Mouse (Mus musculus) myocyte (in vitro differentiated cells): ENCODE data around the gene Rbm33. TPM values are rescaled to one million over a fixed set of nuclear protein-coding genes. Genes with fewer than 3 reads are reported as not detected.

ENCODE experiments used
- H3K27me3 ChIP-seq: one replicate; pipeline ENCODE4 v1.6.1; 2011; ENCODE audit not compliant: control insufficient read depth, insufficient read depth, insufficient read length
- H3K36me3 ChIP-seq: one replicate; pipeline ENCODE4 v1.6.1; 2011; ENCODE audit not compliant: control insufficient read depth, insufficient read depth
- H3K4me2 ChIP-seq: one replicate; pipeline ENCODE4 v1.6.1; 2011; ENCODE audit warnings: low read depth, control low read depth
- H3K4me3 ChIP-seq: one replicate; pipeline ENCODE4 v1.5.1; 2011; ENCODE audit warnings: mild to moderate bottlenecking, control low read depth, moderate library complexity
- H3K79me2 ChIP-seq: one replicate; pipeline ENCODE4 v1.6.1; 2011; ENCODE audit not compliant: control insufficient read depth, insufficient read depth
- H3ac ChIP-seq: one replicate; pipeline ENCODE4 v1.6.1; 2011; ENCODE audit not compliant: control insufficient read depth, insufficient read length
- CEBPB ChIP-seq: IDR thresholded peaks from 2 replicates; pipeline ENCODE4 v1.6.1; 2011; ENCODE audit warnings: mild to moderate bottlenecking, moderate library complexity; ENCODE audit not compliant: poor library complexity, insufficient read depth, severe bottlenecking
- E2F4 ChIP-seq: IDR thresholded peaks from one replicate; pipeline ENCODE4 v1.6.1; 2011; ENCODE audit warnings: mild to moderate bottlenecking, control low read depth, moderate library complexity; ENCODE audit not compliant: insufficient read depth
- MAX ChIP-seq: IDR thresholded peaks from one replicate; pipeline ENCODE4 v1.6.1; 2011; ENCODE audit warnings: low read depth, mild to moderate bottlenecking, control low read depth
- MYOD1 ChIP-seq, 3 experiments: IDR thresholded peaks; one replicate each; pipeline ENCODE4 v1.6.1; 2011; ENCODE audit warnings: control low read depth in 2 of 3, low read depth in 2 of 3, mild to moderate bottlenecking in 2 of 3, moderate library complexity in 1 of 3; ENCODE audit not compliant: insufficient read length in 2 of 3, control insufficient read depth in 1 of 3
- MYOG ChIP-seq, 3 experiments: IDR thresholded peaks; one replicate each; pipeline ENCODE4 v1.6.1; 2011; ENCODE audit warnings: control low read depth in 2 of 3, low read depth in 2 of 3, mild to moderate bottlenecking in 2 of 3; ENCODE audit not compliant: insufficient read length in 2 of 3, control insufficient read depth in 1 of 3, insufficient read depth in 1 of 3
- POLR2A ChIP-seq: IDR thresholded peaks from one replicate; pipeline ENCODE4 v1.6.1; 2011; ENCODE audit warnings: low read depth, mild to moderate bottlenecking, control low read depth, moderate library complexity; ENCODE audit not compliant: insufficient read length
- POLR2AphosphoS2 ChIP-seq: IDR thresholded peaks from one replicate; pipeline ENCODE4 v1.6.1; 2011; ENCODE audit warnings: low read depth, control low read depth; ENCODE audit not compliant: insufficient read length
- REST ChIP-seq: IDR thresholded peaks from one replicate; pipeline ENCODE4 v1.6.1; 2011; ENCODE audit warnings: mild to moderate bottlenecking, control low read depth, moderate library complexity; ENCODE audit not compliant: insufficient read depth, insufficient read length
- SRF ChIP-seq: IDR thresholded peaks from one replicate; pipeline ENCODE4 v1.6.1; 2011; ENCODE audit warnings: low read depth; ENCODE audit not compliant: control insufficient read depth, insufficient read length
- TCF12 ChIP-seq: IDR thresholded peaks from one replicate; pipeline ENCODE4 v1.6.1; 2011; ENCODE audit warnings: mild to moderate bottlenecking, control low read depth; ENCODE audit not compliant: poor library complexity, insufficient read depth, severe bottlenecking
- TCF3 ChIP-seq: IDR thresholded peaks from one replicate; pipeline ENCODE4 v1.6.1; 2011; ENCODE audit warnings: low read depth, control low read depth; ENCODE audit not compliant: insufficient read length
- USF1 ChIP-seq: IDR thresholded peaks from one replicate; pipeline ENCODE4 v1.6.1; 2011; ENCODE audit warnings: low read depth, mild to moderate bottlenecking, control low read depth, moderate library complexity
- polyA plus RNA-seq: library from polyadenylated mRNA; unstranded; fragments of >200 nt; fragmentation: generic; extraction: Trizol; gene quantifications from one replicate; pipeline ENCODE4 v1.2.1, GENCODE M21; 2012; ENCODE audit warnings: missing spikeins

Gene Rbm33
- polyA plus RNA-seq, 1 experiment: 11.7 TPM

- Histone ChIP-seq H3K4me3 (no peak overlapping the region), H3ac (no peak overlapping the region), H3K27me3 (no peaks in the 10 kb centered on the region), H3K4me2 (no peak overlapping the region), H3K79me2 (peaks cover 100% of the 10 kb centered on the region), H3K36me3 (peaks cover 3% of the 10 kb centered on the region)
- TF ChIP-seq SRF: no peak
- no peak for TF ChIP-seq TCF3
- no peak for TF ChIP-seq CEBPB
- no peak for TF ChIP-seq POLR2AphosphoS2
- no peak for TF ChIP-seq E2F4
- no peak for TF ChIP-seq MYOD1 (IDR thresholded peaks at IDR 0.05; ENCODE audit: control insufficient read depth in 1 of 3, insufficient read length in 2 of 3, low read depth in 2 of 3)
- TF ChIP-seq USF1: no peak
- no peak for TF ChIP-seq TCF12
- no peak for TF ChIP-seq MAX
- no peak for TF ChIP-seq REST
- no peak for TF ChIP-seq POLR2A
Measured at GRCm38 (mm10) chr5:28323822-28324221, 6.9 kb downstream of the Rbm33 start.

DNA sequence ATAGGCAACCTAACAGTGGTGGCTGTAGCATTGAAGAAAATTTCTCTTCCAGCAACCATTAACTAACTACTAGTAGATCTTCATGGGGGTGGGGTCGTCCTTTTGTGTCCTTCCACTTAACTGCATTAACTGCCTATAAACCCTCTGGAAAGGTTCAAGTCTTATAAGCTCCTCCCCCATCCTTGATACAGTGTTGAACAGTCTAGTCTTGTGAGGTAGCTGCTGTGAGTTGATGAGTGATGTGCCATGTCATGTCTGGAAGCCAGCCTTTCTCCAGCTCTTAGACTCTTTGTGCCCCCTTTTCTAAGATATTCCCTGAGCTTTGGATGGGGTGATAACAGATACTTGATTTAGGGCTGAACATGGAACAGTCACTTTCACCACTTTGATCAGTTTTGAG is 7.5 kb downstream of the Rbm33 start:
- TF ChIP-seq E2F4: no peak
- no peak for TF ChIP-seq SRF
- no peak for TF ChIP-seq MYOG (IDR thresholded peaks at IDR 0.05; ENCODE audit: control insufficient read depth in 1 of 3, insufficient read depth in 1 of 3, insufficient read length in 2 of 3, low read depth in 2 of 3)
- Histone ChIP-seq H3ac (no peak overlapping the region), H3K27me3 (no peaks in the 10 kb centered on the region), H3K36me3 (peaks cover 3% of the 10 kb centered on the region), H3K4me3 (no peak overlapping the region), H3K79me2 (peaks cover 100% of the 10 kb centered on the region), H3K4me2 (no peak overlapping the region)

GRCm38 (mm10) chr5:28329024-28329806 is 12.3 kb downstream of the Rbm33 start:
- TF ChIP-seq USF1 (no peak), E2F4 (no peak), TCF12 (no peak), TCF3 (no peak), SRF (no peak), REST (no peak), MYOD1 (IDR thresholded peaks at IDR 0.05; ENCODE audit: control insufficient read depth in 1 of 3, insufficient read length in 2 of 3, low read depth in 2 of 3) (no peak), MAX (no peak), POLR2AphosphoS2 (no peak), POLR2A (no peak), MYOG (IDR thresholded peaks at IDR 0.05; ENCODE audit: control insufficient read depth in 1 of 3, insufficient read depth in 1 of 3, insufficient read length in 2 of 3, low read depth in 2 of 3) (no peak), CEBPB (no peak)
- H3K36me3 ChIP-seq: peaks cover 17% of the 10 kb centered on the region
- no peak overlapping the region for H3K4me2 ChIP-seq
- no peaks in the 10 kb centered on the region for H3K27me3 ChIP-seq
- no peak overlapping the region for H3K4me3 ChIP-seq
- no peak overlapping the region for H3ac ChIP-seq
- H3K79me2 ChIP-seq: peaks cover 80% of the 10 kb centered on the region

DNA sequence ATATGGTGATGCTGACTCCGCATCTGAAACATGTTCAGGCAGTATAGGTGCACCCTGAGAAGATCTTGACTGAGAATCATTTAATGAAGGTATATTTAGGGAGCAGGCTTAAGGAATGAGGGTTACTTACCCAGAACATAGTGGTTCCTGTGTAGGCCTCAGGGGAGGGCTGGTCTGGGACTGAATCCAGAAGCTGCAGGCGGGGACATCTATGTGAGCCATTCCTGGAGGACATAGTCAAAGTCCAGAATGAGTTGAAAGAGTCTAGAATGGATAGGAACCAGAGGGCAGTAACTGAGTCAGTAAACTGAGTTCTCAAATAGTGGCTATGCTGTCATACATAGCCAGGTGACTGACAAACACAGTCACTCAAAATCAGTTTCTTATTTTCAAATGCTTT is 16.8 kb downstream of the Rbm33 start:
- H3ac ChIP-seq: no peak overlapping the region
- peaks cover 35% of the 10 kb centered on the region for H3K79me2 ChIP-seq
- H3K27me3 ChIP-seq: no peaks in the 10 kb centered on the region
- peaks cover 38% of the 10 kb centered on the region for H3K36me3 ChIP-seq
- no peak for TF ChIP-seq POLR2AphosphoS2
- no peak for TF ChIP-seq CEBPB
- H3K4me2 ChIP-seq: no peak overlapping the region
- H3K4me3 ChIP-seq: no peak overlapping the region

GRCm38 (mm10) chr5:28351857-28352513 is 35.1 kb downstream of the Rbm33 start:
- H3K36me3 ChIP-seq: peaks cover 24% of the 10 kb centered on the region

More at GRCm38 (mm10) chr5:28351857-28352513, 35.1 kb downstream of the Rbm33 start:
- Histone ChIP-seq H3K4me3 (no peak overlapping the region), H3ac (no peak overlapping the region), H3K79me2 (peaks cover 10% of the 10 kb centered on the region), H3K4me2 (no peak overlapping the region), H3K27me3 (no peaks in the 10 kb centered on the region)
- no peak for TF ChIP-seq USF1
- no peak for TF ChIP-seq POLR2AphosphoS2
- TF ChIP-seq TCF3: no peak
- no peak for TF ChIP-seq MYOG (IDR thresholded peaks at IDR 0.05; ENCODE audit: control insufficient read depth in 1 of 3, insufficient read depth in 1 of 3, insufficient read length in 2 of 3, low read depth in 2 of 3)
- no peak for TF ChIP-seq MAX
- TF ChIP-seq CEBPB: no peak
- no peak for TF ChIP-seq POLR2A
- TF ChIP-seq MYOD1 (IDR thresholded peaks at IDR 0.05; ENCODE audit: control insufficient read depth in 1 of 3, insufficient read length in 2 of 3, low read depth in 2 of 3): no peak
- TF ChIP-seq REST: no peak
- no peak for TF ChIP-seq TCF12
- TF ChIP-seq SRF: no peak
- no peak for TF ChIP-seq E2F4
